Mouse (Mus musculus) heart, adult 2 months (tissue): ENCODE results near the gene Unc13d. TPM values are rescaled to one million over a fixed set of nuclear protein-coding genes. Genes with fewer than 3 reads are reported as not detected.
A peak's percentile ranks its signal among the peaks of the same experiment; 100 is the strongest.
"Not testable (repeated sequence)": the region's sequence is repeated elsewhere in the genome, so short reads cannot be mapped to it uniquely, and the experiment has no call there.

Source experiments
- DNase-seq, 2 experiments: peaks; one replicate each; pipeline ENCODE4 v3.0.0; 2021
- H3K27ac ChIP-seq: fragments of 200-600 bp; 2 replicates; pipeline ENCODE4 v1.8.1; 2022
- H3K27me3 ChIP-seq: fragments of 200-500 bp; 2 replicates; pipeline ENCODE4 v1.6.1; 2012; ENCODE audit warnings: mild to moderate bottlenecking, low read length, inconsistent platforms, mixed read lengths; ENCODE audit not compliant: control insufficient read depth, insufficient read depth
- H3K36me3 ChIP-seq: fragments of 200-500 bp; 2 replicates; pipeline ENCODE4 v1.6.1; 2012; ENCODE audit warnings: low read length, inconsistent platforms; ENCODE audit not compliant: control insufficient read depth, insufficient read depth
- H3K4me1 ChIP-seq: fragments of 200-500 bp; 2 replicates; pipeline ENCODE4 v1.6.1; 2011; ENCODE audit warnings: low read length; ENCODE audit not compliant: control insufficient read depth, insufficient read depth
- H3K4me3 ChIP-seq: fragments of 200-600 bp; 2 replicates; pipeline ENCODE4 v1.8.1; 2022
- H3K79me2 ChIP-seq: fragments of 200-500 bp; replicated peaks from 2 replicates; pipeline ENCODE4 v1.6.1; 2012; ENCODE audit warnings: mild to moderate bottlenecking, inconsistent platforms, low read length, moderate library complexity, mixed read lengths; ENCODE audit not compliant: control insufficient read depth, insufficient read depth
- H3K9ac ChIP-seq: fragments of 200-500 bp; 2 replicates; pipeline ENCODE4 v1.6.1; 2012; ENCODE audit warnings: low read depth, mild to moderate bottlenecking, control low read depth, inconsistent platforms, low read length, mixed read lengths
- CTCF ChIP-seq: fragments of 200-600 bp; IDR thresholded peaks from 2 replicates; pipeline ENCODE4 v1.8.1; 2022; ENCODE audit warnings: antibody characterized with exemption, mild to moderate bottlenecking, moderate library complexity
- EP300 ChIP-seq: fragments of 200-500 bp; IDR thresholded peaks from 2 replicates; pipeline ENCODE4 v1.6.1; 2011; ENCODE audit warnings: low read depth, low read length, control low read depth; ENCODE audit not compliant: insufficient read depth
- POLR2A ChIP-seq: fragments of 200-500 bp; IDR thresholded peaks from 2 replicates; pipeline ENCODE4 v1.6.1; 2011; ENCODE audit warnings: mild to moderate bottlenecking, low read depth, low read length, control low read depth; ENCODE audit not compliant: insufficient read depth
- WGBS: fragments of 180-500 bp; shearing (Covaris S2); methylation state at CpG from one replicate; pipeline ENCODE4 v1.1.7; 2018; 5-methylcytosine and 5-hydroxymethylcytosine counted together
- intact Hi-C: fragments of 180-260 bp; cut with DNase I; formaldehyde crosslinking; loops from one replicate; pipeline ENCODE4 v1.15.1; 2025
- polyA plus RNA-seq: library from polyadenylated mRNA; depleted of rRNA; stranded (reverse); fragments of >200 nt; gene quantifications from 2 replicates; pipeline ENCODE4 v1.2.3, GENCODE M21; 2012
- total RNA-seq, 2 experiments: library from RNA; stranded (reverse); gene quantifications; 2 replicates each; pipeline ENCODE4 v1.2.3; 2021

Unc13d gene
- total and polyA plus RNA-seq, 3 experiments = 0.55 to 1.7 (median 1.5) TPM

GRCm38 (mm10) chr11:116027756-116028155, 50.0 kb downstream of the Unc13d start, which contains the start of gene H3f3b:
H3f3b (minus strand) TSS chr11:116027962.
- no peaks in the 10 kb centered on the region for H3K79me2 ChIP-seq
- H3K36me3 ChIP-seq = no peaks in the 10 kb centered on the region
- 43% methylated on average over 4 of the region's 4 CpGs for WGBS
- H3K27ac ChIP-seq = peak within 1 kb of the TSS; percentile 39
- peaks cover 11% of the 10 kb centered on the region for H3K4me1 ChIP-seq
- no peak for DNase-seq
- TF ChIP-seq EP300 (no peak), POLR2A (peak; percentile 67), CTCF (no peak)
- 0 out of 2 replicates have a peak within 1 kb of the TSS, but pooled peaks have one; percentile 4 for H3K4me3 ChIP-seq
- H3K27me3 ChIP-seq = no peaks in the 10 kb centered on the region
- intact Hi-C loops = no loop called here
- peak within 1 kb of the TSS; percentile 12; the same call in 1 of the 2 replicates for H3K9ac ChIP-seq

DNA sequence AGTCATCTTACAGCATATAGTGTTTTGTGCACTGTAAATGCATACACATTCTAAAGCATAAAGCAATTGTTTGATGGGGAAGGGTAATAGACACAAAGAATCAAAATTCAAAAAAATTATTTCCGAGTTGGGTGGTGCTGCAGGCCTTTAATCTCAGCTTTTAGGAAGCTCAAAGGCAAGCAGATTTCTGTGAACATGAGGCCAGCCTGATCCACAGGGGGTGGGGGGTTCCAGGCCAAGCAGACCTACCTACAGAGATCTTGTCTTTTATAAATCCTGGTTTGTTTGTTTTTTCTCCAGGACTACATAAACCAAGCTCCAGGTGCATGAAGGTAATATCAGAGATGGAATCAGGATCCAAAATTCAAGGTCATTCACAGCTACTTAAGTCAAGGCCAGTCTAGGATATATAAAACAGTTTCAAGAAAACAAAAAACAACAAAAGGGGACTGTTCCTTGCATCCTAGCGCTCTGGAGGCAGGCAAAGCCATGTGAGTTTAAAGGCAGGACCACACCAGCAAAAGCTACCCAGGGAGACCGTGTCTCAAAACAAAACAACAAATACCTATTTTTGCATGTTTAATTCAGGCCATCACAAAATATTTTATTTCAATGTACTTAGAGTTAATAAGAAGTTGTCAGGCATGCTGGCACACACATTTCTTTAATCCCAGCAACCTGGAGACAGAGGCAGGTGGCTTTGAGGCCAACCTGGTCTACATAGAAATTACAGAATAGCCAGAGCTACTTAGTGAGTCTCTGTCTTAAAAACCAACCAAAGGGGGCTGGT, 52.5 kb downstream of the Unc13d start:
- WGBS = 91% methylated on average over 3 of the region's 3 CpGs
- Histone ChIP-seq H3K4me3 (no peak overlapping the region), H3K27ac (peak overlapping the region; percentile 23; the same call in 1 of the 2 replicates), H3K4me1 (peaks cover 5% of the 10 kb centered on the region), H3K9ac (no peak overlapping the region), H3K27me3 (no peaks in the 10 kb centered on the region), H3K36me3 (peaks cover 15% of the 10 kb centered on the region), H3K79me2 (no peaks in the 10 kb centered on the region)
- TF ChIP-seq CTCF (no peak), POLR2A (no peak), EP300 (no peak)
- intact Hi-C loops = no loop called here
- no peak for DNase-seq

DNA sequence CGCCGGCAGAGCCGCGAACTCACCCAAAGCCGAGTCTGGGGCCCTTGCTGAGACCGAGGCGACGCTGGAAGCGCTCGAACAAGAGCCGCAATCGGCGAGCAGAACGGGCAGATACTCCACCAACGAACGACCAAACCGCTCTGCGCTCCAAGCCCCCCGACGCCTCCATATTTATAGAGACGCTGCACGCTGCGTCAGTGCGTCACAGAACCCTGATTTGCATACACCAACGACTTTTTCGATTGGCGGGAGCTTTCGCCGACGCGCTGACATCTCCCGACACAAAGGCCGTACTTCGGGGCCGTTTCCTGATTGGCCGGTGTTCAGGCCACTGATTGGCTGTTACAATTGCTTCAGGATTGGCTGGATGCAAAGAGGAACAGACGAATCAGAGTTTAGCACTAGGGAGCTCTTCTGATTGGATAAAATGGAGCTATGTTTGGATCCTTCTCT, 53.4 kb downstream of the Unc13d start:
- DNase-seq = peak; percentile 92 to 97
- Histone ChIP-seq H3K4me1 (peaks cover 4% of the 10 kb centered on the region), H3K79me2 (no peaks in the 10 kb centered on the region), H3K27ac (peak overlapping the region; percentile 99), H3K27me3 (no peaks in the 10 kb centered on the region), H3K4me3 (peak overlapping the region; percentile 90), H3K36me3 (peaks cover 15% of the 10 kb centered on the region), H3K9ac (peak overlapping the region; percentile 96)
- intact Hi-C loops = no loop called here
- under 1% methylated on average over 37 of the region's 37 CpGs for WGBS
- TF ChIP-seq CTCF (no peak), EP300 (peak; percentile 86; the same call in 1 of the 2 replicates), POLR2A (peak; percentile 100)

DNA sequence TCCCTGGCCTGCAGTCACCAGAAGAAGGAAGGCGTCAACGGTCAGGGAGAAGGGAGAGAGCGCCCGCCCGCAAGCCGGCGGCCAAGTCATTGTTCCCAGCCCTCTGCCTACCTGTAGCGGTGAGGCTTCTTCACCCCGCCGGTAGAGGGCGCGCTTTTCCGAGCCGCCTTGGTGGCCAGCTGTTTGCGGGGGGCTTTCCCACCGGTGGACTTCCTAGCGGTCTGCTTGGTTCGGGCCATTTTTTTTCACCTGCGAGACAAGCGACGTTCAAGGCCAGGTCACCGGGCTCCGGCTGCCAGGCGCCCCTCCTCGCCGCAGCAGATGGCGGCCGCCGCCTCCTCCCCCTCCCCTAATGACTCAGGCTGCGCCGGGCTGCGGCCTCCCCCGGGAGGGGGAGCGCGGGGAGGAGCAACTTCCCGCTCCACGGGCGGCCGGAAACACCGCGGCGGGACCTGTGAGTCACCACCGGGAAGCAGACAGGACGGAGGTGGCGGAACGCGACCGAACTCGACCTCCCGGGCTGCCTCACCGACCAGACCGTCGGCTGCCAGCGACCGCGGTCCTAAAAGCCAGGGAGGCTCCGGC, 53.9 kb downstream of the Unc13d start:
- H3K36me3 ChIP-seq = peaks cover 15% of the 10 kb centered on the region
- DNase-seq = peak; percentile 87 to 91
- H3K4me3 ChIP-seq = peak overlapping the region; percentile 90
- H3K27ac ChIP-seq = peak overlapping the region; percentile 99
- TF ChIP-seq EP300 (no peak), CTCF (peak; percentile 95)
- WGBS = under 1% methylated on average over 57 of the region's 57 CpGs
- H3K79me2 ChIP-seq = no peaks in the 10 kb centered on the region
- no peaks in the 10 kb centered on the region for H3K27me3 ChIP-seq
- peaks cover 4% of the 10 kb centered on the region for H3K4me1 ChIP-seq
- peak overlapping the region; percentile 96 for H3K9ac ChIP-seq
- intact Hi-C loops = no loop called here

DNA sequence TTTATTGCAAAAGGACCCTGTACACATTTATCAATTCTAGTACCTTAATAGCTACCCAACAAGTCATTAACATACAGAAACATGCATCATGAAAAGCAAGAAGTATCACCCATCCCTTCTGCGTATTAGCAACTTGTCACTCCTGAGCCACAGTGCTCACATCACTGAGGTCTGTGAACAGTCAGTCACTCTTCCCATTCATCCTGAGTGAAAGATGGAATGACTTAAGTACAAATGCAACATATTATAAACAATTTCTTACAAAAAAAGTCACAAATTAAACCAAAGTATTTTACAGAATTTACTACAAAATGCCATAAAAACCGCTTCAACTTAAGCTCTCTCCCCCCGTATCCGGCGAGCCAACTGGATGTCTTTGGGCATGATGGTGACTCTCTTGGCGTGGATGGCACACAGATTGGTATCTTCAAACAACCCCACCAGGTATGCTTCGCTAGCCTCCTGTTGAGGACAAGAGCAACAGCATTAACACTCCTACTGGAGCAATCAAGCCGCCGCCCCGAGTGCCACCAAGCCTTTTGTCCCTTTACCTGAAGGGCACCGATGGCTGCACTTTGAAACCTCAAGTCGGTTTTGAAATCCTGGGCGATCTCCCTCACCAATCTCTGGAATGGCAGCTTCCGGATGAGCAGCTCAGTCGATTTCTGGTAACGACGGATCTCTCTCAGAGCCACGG, 54.5 kb downstream of the Unc13d start:
- under 1% methylated on average over 18 of the region's 18 CpGs for WGBS
- H3K79me2 ChIP-seq, H3K27me3 ChIP-seq, DNase-seq, H3K4me1 ChIP-seq, intact Hi-C loops: not testable (repeated sequence)
- Histone ChIP-seq H3K27ac (peak overlapping the region; percentile 99), H3K9ac (peak overlapping the region; percentile 96), H3K36me3 (peaks cover 15% of the 10 kb centered on the region), H3K4me3 (peak overlapping the region; percentile 90)
